Mouse (Mus musculus): Measurements from ENCODE around the gene Cacnb4. TPM values are rescaled to one million over a fixed set of nuclear protein-coding genes. Genes with fewer than 3 reads are reported as not detected.

Gene Cacnb4
- total and polyA plus RNA-seq, 3 experiments = 0.16 to 0.61 (median 0.29) TPM

DNA sequence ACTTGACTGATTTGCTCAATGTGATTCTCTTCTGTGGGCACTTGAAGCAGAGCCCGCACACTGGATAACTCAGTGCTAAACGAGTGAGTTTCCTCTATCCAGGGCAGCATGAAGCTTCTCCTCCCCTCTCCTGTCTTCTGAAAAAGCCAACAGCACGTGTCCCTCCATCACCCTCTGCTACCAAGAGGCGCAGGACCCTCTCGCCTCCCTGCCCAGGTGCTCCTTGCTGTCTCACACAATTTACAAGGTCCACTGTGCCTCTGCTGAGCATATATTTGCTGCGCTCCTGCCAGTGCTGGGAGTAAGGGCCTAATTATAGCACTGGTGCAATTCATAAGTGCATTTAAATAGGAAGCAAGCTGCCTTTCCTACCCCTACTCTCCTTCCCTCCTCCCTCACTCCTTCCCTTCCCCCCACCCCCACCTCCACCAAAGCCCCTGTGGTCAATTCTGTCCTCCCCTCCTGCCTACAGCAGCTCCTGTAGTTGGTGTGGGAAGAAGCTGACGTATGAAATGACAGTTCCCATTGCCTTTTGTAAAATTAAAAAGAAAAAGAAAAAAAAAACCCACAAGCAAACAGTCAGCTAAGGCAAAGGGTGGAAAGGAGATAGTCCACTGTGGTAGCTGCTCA is 86.2 kb downstream of the Cacnb4 start:
- Histone ChIP-seq H3K4me3 (no peak overlapping the region), H3K79me2 (replicated peaks; ENCODE audit: control insufficient read depth, insufficient read depth, low read length) (no peaks in the 10 kb centered on the region), H3K36me3 (ENCODE audit: control insufficient read depth, insufficient read depth, low read length) (no peaks in the 10 kb centered on the region), H3K27me3 (ENCODE audit: control insufficient read depth, insufficient read depth, low read length) (no peaks in the 10 kb centered on the region), H3K4me1 (ENCODE audit: control insufficient read depth, insufficient read depth, low read length) (peaks cover 7% of the 10 kb centered on the region), H3K27ac (peak overlapping the region; percentile 23; the same call in 1 of the 2 replicates), H3K9ac (ENCODE audit: low read depth, low read length) (peak overlapping the region; percentile 17; the same call in 1 of the 2 replicates)
- WGBS = 57% methylated on average over 7 of the region's 7 CpGs
- intact Hi-C loops (cut with DNase I) = loop anchor here (1.0 to 5.0 kb wide), 4 partner anchors 168 to 328 kb away; partner anchors contain the start of gene Arl5a
- DNase-seq = no peak
- no peak for TF ChIP-seq EP300 (IDR thresholded peaks at IDR 0.05; ENCODE audit: insufficient read depth, low read depth, low read length)
- no peak for TF ChIP-seq CTCF (IDR thresholded peaks at IDR 0.05)
- TF ChIP-seq POLR2A (IDR thresholded peaks at IDR 0.05; ENCODE audit: insufficient read depth, low read depth, low read length) = no peak

DNA sequence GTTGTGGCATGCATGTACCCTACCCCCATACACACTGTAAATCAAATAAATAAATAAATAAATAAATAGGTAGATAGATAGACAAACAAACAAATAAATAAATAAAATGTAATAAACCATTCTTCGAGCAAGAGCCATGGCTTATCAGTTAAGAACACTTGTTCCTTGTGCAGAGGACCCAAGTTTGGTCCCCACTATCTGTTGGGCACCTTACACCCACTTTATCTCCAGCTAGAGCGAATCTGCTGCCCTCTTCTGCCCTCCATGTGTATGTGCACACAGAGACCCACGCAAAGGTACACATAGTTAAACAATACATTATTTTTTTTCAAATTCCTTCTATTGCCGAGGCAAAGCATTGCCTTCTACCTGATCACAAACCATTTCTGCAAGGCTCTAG is 87.1 kb downstream of the Cacnb4 start:
- H3K36me3 ChIP-seq (ENCODE audit: control insufficient read depth, insufficient read depth, low read length) = no peaks in the 10 kb centered on the region
- intact Hi-C loops (cut with DNase I) = no loop called here
- no peak overlapping the region for H3K9ac ChIP-seq (ENCODE audit: low read depth, low read length)
- H3K27me3 ChIP-seq (ENCODE audit: control insufficient read depth, insufficient read depth, low read length) = no peaks in the 10 kb centered on the region
- no peaks in the 10 kb centered on the region for H3K79me2 ChIP-seq (replicated peaks; ENCODE audit: control insufficient read depth, insufficient read depth, low read length)
- no peak overlapping the region for H3K27ac ChIP-seq
- no peak overlapping the region for H3K4me3 ChIP-seq
- WGBS = 86% methylated on average over 4 of the region's 4 CpGs
- DNase-seq = no peak
- H3K4me1 ChIP-seq (ENCODE audit: control insufficient read depth, insufficient read depth, low read length) = peaks cover 7% of the 10 kb centered on the region
- TF ChIP-seq EP300 (IDR thresholded peaks at IDR 0.05; ENCODE audit: insufficient read depth, low read depth, low read length) (no peak), CTCF (IDR thresholded peaks at IDR 0.05) (peak; percentile 36)

DNA sequence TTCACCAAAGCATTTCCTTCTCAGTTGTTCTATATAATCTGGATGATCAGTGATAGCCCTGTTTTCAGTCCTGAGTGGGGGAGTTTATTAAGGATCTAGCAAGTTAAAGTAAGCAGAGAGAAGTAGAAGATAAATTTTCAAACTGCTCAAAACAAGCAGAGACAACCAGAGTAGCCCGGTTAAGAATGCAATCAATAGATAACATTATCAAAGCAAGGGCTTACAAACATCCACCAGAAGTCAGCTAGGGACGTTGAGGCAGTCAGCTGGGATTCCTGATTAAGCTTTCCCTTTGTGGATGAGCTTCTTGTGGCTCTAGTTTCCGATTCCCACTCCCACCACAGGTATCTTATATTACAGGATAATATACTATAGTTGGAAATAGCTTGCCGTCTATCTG is 91.2 kb downstream of the Cacnb4 start:
- WGBS = 56% methylated on average over 4 of the region's 4 CpGs
- no peak for DNase-seq
- Histone ChIP-seq H3K4me3 (no peak overlapping the region), H3K79me2 (replicated peaks; ENCODE audit: control insufficient read depth, insufficient read depth, low read length) (no peaks in the 10 kb centered on the region), H3K36me3 (ENCODE audit: control insufficient read depth, insufficient read depth, low read length) (no peaks in the 10 kb centered on the region), H3K27me3 (ENCODE audit: control insufficient read depth, insufficient read depth, low read length) (no peaks in the 10 kb centered on the region), H3K4me1 (ENCODE audit: control insufficient read depth, insufficient read depth, low read length) (peaks cover 4% of the 10 kb centered on the region), H3K27ac (no peak overlapping the region), H3K9ac (ENCODE audit: low read depth, low read length) (no peak overlapping the region)
- intact Hi-C loops (cut with DNase I) = no loop called here
- TF ChIP-seq CTCF (IDR thresholded peaks at IDR 0.05) = no peak
- TF ChIP-seq EP300 (IDR thresholded peaks at IDR 0.05; ENCODE audit: insufficient read depth, low read depth, low read length) = no peak
- no peak for TF ChIP-seq POLR2A (IDR thresholded peaks at IDR 0.05; ENCODE audit: insufficient read depth, low read depth, low read length)

DNA sequence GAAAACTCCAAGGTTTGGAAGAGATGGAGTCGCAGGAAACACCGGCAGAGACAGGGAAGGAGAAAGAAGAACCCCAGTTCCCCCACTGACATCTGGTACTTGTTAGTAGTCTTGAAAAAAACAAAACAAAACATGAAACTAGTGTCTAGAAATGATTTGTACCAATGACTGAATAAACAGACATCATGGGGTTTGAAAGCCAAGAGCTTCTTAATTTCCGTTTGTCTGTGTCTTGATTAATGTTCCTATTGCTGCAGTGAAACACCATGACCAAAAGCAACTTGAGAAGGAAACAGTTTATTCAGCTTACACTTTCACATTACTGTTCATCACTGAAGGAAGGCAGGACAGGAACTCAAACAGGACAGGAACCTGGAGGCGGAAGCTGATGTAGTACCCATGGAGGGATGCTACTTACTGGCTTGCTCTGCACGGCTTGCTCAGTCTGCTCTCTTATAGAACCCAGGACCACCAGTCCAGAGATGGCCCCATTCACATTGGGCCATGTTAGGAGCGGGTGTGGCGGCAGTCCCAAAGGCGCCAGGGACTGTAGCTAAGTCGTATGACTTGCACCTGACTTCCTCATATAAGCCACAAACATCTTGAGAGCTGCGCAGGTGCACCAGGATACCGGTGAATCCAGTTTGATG is 95.4 kb downstream of the Cacnb4 start:
- no peak overlapping the region for H3K4me3 ChIP-seq
- TF ChIP-seq CTCF (IDR thresholded peaks at IDR 0.05) (no peak), EP300 (IDR thresholded peaks at IDR 0.05; ENCODE audit: insufficient read depth, low read depth, low read length) (no peak), POLR2A (IDR thresholded peaks at IDR 0.05; ENCODE audit: insufficient read depth, low read depth, low read length) (no peak)
- no peak for DNase-seq
- no peaks in the 10 kb centered on the region for H3K36me3 ChIP-seq (ENCODE audit: control insufficient read depth, insufficient read depth, low read length)
- H3K4me1 ChIP-seq (ENCODE audit: control insufficient read depth, insufficient read depth, low read length) = peaks cover 5% of the 10 kb centered on the region
- peak overlapping the region; percentile 47 for H3K27ac ChIP-seq
- intact Hi-C loops (cut with DNase I) = no loop called here
- no peaks in the 10 kb centered on the region for H3K27me3 ChIP-seq (ENCODE audit: control insufficient read depth, insufficient read depth, low read length)
- WGBS = 83% methylated on average over 11 of the region's 11 CpGs
- no peaks in the 10 kb centered on the region for H3K79me2 ChIP-seq (replicated peaks; ENCODE audit: control insufficient read depth, insufficient read depth, low read length)
- no peak overlapping the region for H3K9ac ChIP-seq (ENCODE audit: low read depth, low read length)

DNA sequence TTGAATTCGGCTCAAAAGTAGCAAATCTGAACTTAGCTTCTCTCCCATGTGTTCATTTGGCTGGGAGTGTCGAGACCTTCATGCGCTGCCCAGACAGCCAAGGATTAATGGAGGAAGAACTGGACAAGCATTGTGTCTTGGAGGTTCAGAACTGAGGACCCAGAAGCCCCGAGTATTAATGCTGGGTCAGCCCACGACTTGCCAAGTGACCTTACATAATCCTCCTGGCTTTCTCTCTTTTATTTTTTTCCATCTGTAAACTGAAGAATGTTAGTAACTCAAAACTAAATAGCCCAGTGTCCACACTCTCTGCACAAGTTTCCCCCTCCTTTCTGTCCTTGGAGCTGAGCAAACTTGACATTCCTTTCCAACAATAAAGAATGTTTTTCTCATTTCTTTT is 95.9 kb downstream of the Cacnb4 start:
- intact Hi-C loops (cut with DNase I) = no loop called here
- WGBS = 47% methylated on average over 5 of the region's 5 CpGs
- H3K27me3 ChIP-seq (ENCODE audit: control insufficient read depth, insufficient read depth, low read length) = no peaks in the 10 kb centered on the region
- H3K36me3 ChIP-seq (ENCODE audit: control insufficient read depth, insufficient read depth, low read length) = no peaks in the 10 kb centered on the region
- H3K27ac ChIP-seq = peak overlapping the region; percentile 47; the same call in 1 of the 2 replicates
- no peak overlapping the region for H3K9ac ChIP-seq (ENCODE audit: low read depth, low read length)
- peak in 1 of 2 experiments; percentile 54 for DNase-seq
- H3K4me1 ChIP-seq (ENCODE audit: control insufficient read depth, insufficient read depth, low read length) = peaks cover 5% of the 10 kb centered on the region
- H3K4me3 ChIP-seq = no peak overlapping the region
- no peaks in the 10 kb centered on the region for H3K79me2 ChIP-seq (replicated peaks; ENCODE audit: control insufficient read depth, insufficient read depth, low read length)
- TF ChIP-seq POLR2A (IDR thresholded peaks at IDR 0.05; ENCODE audit: insufficient read depth, low read depth, low read length) = no peak
- 0 out of 2 replicates have a peak, but pooled peaks have one; percentile 29 for TF ChIP-seq EP300 (IDR thresholded peaks at IDR 0.05; ENCODE audit: insufficient read depth, low read depth, low read length)

DNA sequence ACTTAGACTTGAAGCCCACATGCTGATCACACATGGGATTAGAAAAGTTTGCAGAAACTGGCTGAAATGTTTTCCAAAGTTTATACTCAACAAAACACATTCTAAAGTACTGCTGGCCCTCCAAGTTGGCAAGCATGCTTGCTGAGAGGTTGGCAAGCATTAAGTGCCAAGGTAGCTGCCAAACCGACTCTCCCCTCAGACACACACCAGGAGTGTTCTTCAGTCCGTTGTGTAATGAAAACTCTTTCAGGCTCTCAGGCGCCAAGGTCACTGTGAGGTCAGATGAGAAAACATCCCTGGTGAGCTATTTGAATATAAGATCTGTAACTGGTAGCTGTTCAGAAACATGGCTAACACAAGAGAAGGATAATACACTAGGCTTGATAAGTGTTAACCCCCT is 97.8 kb downstream of the Cacnb4 start:
- no peaks in the 10 kb centered on the region for H3K27me3 ChIP-seq (ENCODE audit: control insufficient read depth, insufficient read depth, low read length)
- DNase-seq = peak; percentile 41 to 71
- peak overlapping the region; percentile 26 for H3K27ac ChIP-seq
- H3K4me3 ChIP-seq = no peak overlapping the region
- TF ChIP-seq CTCF (IDR thresholded peaks at IDR 0.05) (no peak), EP300 (IDR thresholded peaks at IDR 0.05; ENCODE audit: insufficient read depth, low read depth, low read length) (0 out of 2 replicates have a peak, but pooled peaks have one; percentile 48)
- H3K79me2 ChIP-seq (replicated peaks; ENCODE audit: control insufficient read depth, insufficient read depth, low read length) = no peaks in the 10 kb centered on the region
- intact Hi-C loops (cut with DNase I) = no loop called here
- H3K9ac ChIP-seq (ENCODE audit: low read depth, low read length) = no peak overlapping the region
- no peaks in the 10 kb centered on the region for H3K36me3 ChIP-seq (ENCODE audit: control insufficient read depth, insufficient read depth, low read length)
- peaks cover 5% of the 10 kb centered on the region for H3K4me1 ChIP-seq (ENCODE audit: control insufficient read depth, insufficient read depth, low read length)
- 39% methylated on average over 3 of the region's 3 CpGs for WGBS

Measured in heart, adult 2 months (tissue).